Mouse (Mus musculus) limb, embryonic 13.5 days (tissue): ENCODE measurements at regions not wholly inside any gene's neighbourhood (a gene's known extent, or its start where the extent isn't known, plus 50 kb on each side); places are given as distances from the start of the nearest gene placed in this dataset.

ENCODE experiments used
- ATAC-seq: fragments of 200-750 bp; cut with Nextera tagmentation; 2 replicates; pipeline ENCODE4 v1.8.0; 2017; ENCODE audit warnings: low read depth, moderate number of reproducible peaks, moderate TSS enrichment; ENCODE audit not compliant: low FRiP score
- H3K27ac ChIP-seq: fragments of 300-500 bp; sonication (generic); 2 replicates; pipeline ENCODE4 v1.5.1; 2015; ENCODE audit warnings: inconsistent platforms, mild to moderate bottlenecking, moderate library complexity
- H3K27me3 ChIP-seq: fragments of 300-500 bp; sonication (generic); 2 replicates; pipeline ENCODE4 v1.6.1; 2015; ENCODE audit warnings: mild to moderate bottlenecking, inconsistent platforms
- H3K36me3 ChIP-seq: fragments of 300-500 bp; sonication (generic); 2 replicates; pipeline ENCODE4 v1.6.1; 2015; ENCODE audit warnings: inconsistent platforms, mild to moderate bottlenecking, moderate library complexity
- H3K4me1 ChIP-seq: fragments of 300-500 bp; sonication (generic); 2 replicates; pipeline ENCODE4 v1.6.1; 2015; ENCODE audit warnings: inconsistent platforms
- H3K4me2 ChIP-seq: fragments of 300-500 bp; sonication (generic); replicated peaks from 2 replicates; pipeline ENCODE4 v1.6.1; 2015; ENCODE audit warnings: inconsistent platforms, mild to moderate bottlenecking, moderate library complexity
- H3K4me3 ChIP-seq: fragments of 300-500 bp; sonication (generic); 2 replicates; pipeline ENCODE4 v1.5.1; 2015; ENCODE audit warnings: moderate library complexity, mild to moderate bottlenecking, inconsistent platforms
- H3K9ac ChIP-seq: fragments of 300-500 bp; sonication (generic); 2 replicates; pipeline ENCODE4 v1.6.1; 2015; ENCODE audit warnings: mild to moderate bottlenecking, inconsistent platforms
- H3K9me3 ChIP-seq: fragments of 300-500 bp; sonication (generic); 2 replicates; pipeline ENCODE4 v1.6.1; 2016; ENCODE audit warnings: inconsistent platforms
- WGBS: fragments of 180-500 bp; shearing (Covaris S2); methylation state at CpG from one replicate; pipeline ENCODE4 v1.1.7; 2015; 5-methylcytosine and 5-hydroxymethylcytosine counted together

GRCm38 (mm10) chr8:96237940-96238339 lies 349.6 kb upstream of the Got2 start:
- WGBS = 85% methylated on average over 3 of the region's 3 CpGs
- Histone ChIP-seq H3K4me3 (no peak overlapping the region), H3K4me2 (no peak overlapping the region), H3K9me3 (no peaks in the 10 kb centered on the region), H3K27me3 (no peaks in the 10 kb centered on the region), H3K9ac (no peak overlapping the region), H3K36me3 (no peaks in the 10 kb centered on the region), H3K27ac (no peak overlapping the region), H3K4me1 (no peaks in the 10 kb centered on the region)
- no peak for ATAC-seq

- Histone ChIP-seq H3K27ac (no peak overlapping the region), H3K27me3 (no peaks in the 10 kb centered on the region), H3K36me3 (no peaks in the 10 kb centered on the region), H3K9me3 (no peaks in the 10 kb centered on the region), H3K9ac (no peak overlapping the region), H3K4me2 (no peak overlapping the region), H3K4me1 (no peaks in the 10 kb centered on the region), H3K4me3 (no peak overlapping the region)
- WGBS = 41% methylated on average over 4 of the region's 4 CpGs
- no peak for ATAC-seq
These were observed 342.1 kb upstream of the Got2 start for GRCm38 (mm10) chr8:96230412-96230811.
